8 mouse cellular contexts compared by ENCODE assay signal in genomic region chr15:99473801-99474575, GRCm38 (mm10). TPM values are rescaled to one million over a fixed set of nuclear protein-coding genes. Genes with fewer than 3 reads are reported as not detected.
A peak's percentile ranks its signal among the peaks of the same experiment; 100 is the strongest.
DNase-seq lines count a peak whose midpoint lies in the region; ATAC-seq and TF ChIP-seq lines count a peak whose summit lies in the region.

No protein-coding gene starts in this region.

- H3K36me3 ChIP-seq in intestine, postnatal 0 days (ENCODE audit: control insufficient read depth, insufficient read depth): 0 out of 2 replicates have a peak, but pooled peaks cover 5% of the 10 kb centered on the region
- peaks cover 17% of the 10 kb centered on the region for H3K36me3 ChIP-seq in liver, embryonic 12.5 days
- no peaks in the 10 kb centered on the region for H3K36me3 ChIP-seq in testis, adult 2 months (ENCODE audit: control insufficient read depth, insufficient read depth, low read length)

- no peaks in the 10 kb centered on the region for H3K4me1 ChIP-seq in intestine, postnatal 0 days (replicated peaks; ENCODE audit: control insufficient read depth, insufficient read depth, low read length)
- H3K4me1 ChIP-seq in liver, embryonic 12.5 days: peaks cover 25% of the 10 kb centered on the region
- peaks cover 22% of the 10 kb centered on the region for H3K4me1 ChIP-seq in testis, adult 2 months (ENCODE audit: control insufficient read depth, insufficient read depth, low read length)

- 5% methylated on average over 38 of the region's 38 CpGs for WGBS in intestine, postnatal 0 days
- 2% methylated on average over 38 of the region's 38 CpGs for WGBS in liver, embryonic 12.5 days (ENCODE audit: insufficient replicate concordance)

- H3K27ac ChIP-seq in intestine, postnatal 0 days (ENCODE audit: low read depth, low read length): peak overlapping the region; percentile 54
- peak overlapping the region; percentile 83 for H3K27ac ChIP-seq in liver, embryonic 12.5 days
- peak overlapping the region; percentile 41 for H3K27ac ChIP-seq in testis, adult 2 months (ENCODE audit: control insufficient read depth, insufficient read depth, low read depth, low read length)

- no peak for TF ChIP-seq POLR2A in testis, adult 2 months (IDR thresholded peaks at IDR 0.05; ENCODE audit: control insufficient read depth, low read depth, low read length)

- peak; percentile 40 for DNase-seq in urinary bladder, adult 2 months (ENCODE audit: low spot score)
- DNase-seq in urinary bladder, postnatal 10 days (ENCODE audit: low spot score): no peak
- peak; percentile 82 for DNase-seq in embryo, embryonic 10.5 days (ENCODE audit: low spot score)
- peak; percentile 98 for DNase-seq in heart, adult 11 months

- no peak for TF ChIP-seq CTCF in intestine, postnatal 0 days (IDR thresholded peaks at IDR 0.05; ENCODE audit: low read depth)
- no peak for TF ChIP-seq CTCF in testis, adult 2 months (IDR thresholded peaks at IDR 0.05; ENCODE audit: control insufficient read depth, insufficient read depth, insufficient replicate concordance, low read depth, low read length)

- peak overlapping the region; percentile 81 for H3K4me2 ChIP-seq in intestine, postnatal 0 days (replicated peaks; ENCODE audit: low read depth)
- H3K4me2 ChIP-seq in liver, embryonic 12.5 days: peak overlapping the region; percentile 89

- no peaks in the 10 kb centered on the region for H3K9me3 ChIP-seq in intestine, postnatal 0 days (ENCODE audit: control insufficient read depth)
- no peaks in the 10 kb centered on the region for H3K9me3 ChIP-seq in liver, embryonic 12.5 days (replicated peaks)

- H3K9ac ChIP-seq in intestine, postnatal 0 days (ENCODE audit: low read depth, low read length): peak overlapping the region; percentile 60
- peak overlapping the region; percentile 85 for H3K9ac ChIP-seq in liver, embryonic 12.5 days

- H3K4me3 ChIP-seq in intestine, postnatal 0 days (ENCODE audit: low read depth, low read length): peak overlapping the region; percentile 70
- peak overlapping the region; percentile 81 for H3K4me3 ChIP-seq in liver, embryonic 12.5 days
- H3K4me3 ChIP-seq in testis, adult 2 months (ENCODE audit: control insufficient read depth, low read depth, low read length): peak overlapping the region; percentile 90

- peak; percentile 58 for ATAC-seq in intestine, postnatal 0 days
- peak; percentile 52 for ATAC-seq in liver, embryonic 12.5 days
- peak; percentile 4; the same call in 1 of the 2 replicates for ATAC-seq in monocyte, adult 5-6 weeks (replicated peaks; ENCODE audit: insufficient number of reproducible peaks, low FRiP score, low TSS enrichment, poor library complexity, severe bottlenecking)

- H3K27me3 ChIP-seq in intestine, postnatal 0 days (replicated peaks; ENCODE audit: control insufficient read depth, insufficient read depth, low read length): peaks cover 4% of the 10 kb centered on the region; the same call in 1 of the 2 replicates
- H3K27me3 ChIP-seq in liver, embryonic 12.5 days (replicated peaks): no peaks in the 10 kb centered on the region
- no peaks in the 10 kb centered on the region for H3K27me3 ChIP-seq in testis, adult 2 months (ENCODE audit: control insufficient read depth, insufficient read depth, low read length)

RNA-seq across cellular contexts. Expression of gene Bcdin3d, which starts 0.5 kb away (rescaled TPM):
- 5.7 and 5.9 TPM in 2 replicates for polyA plus RNA-seq in urinary bladder, adult 2 months (2012; rRNA removed)
- 12.6 and 13.2 TPM in 2 replicates for polyA plus RNA-seq in intestine, postnatal 0 days (2015; fragmentation: Nextera tagmentation; extraction: Ambion mirVana)
- polyA plus RNA-seq in liver, embryonic 12.5 days (2016; fragmentation: Nextera tagmentation; extraction: Ambion mirVana): 7.9 TPM in 2 replicates
- 6.8 to 12.5 TPM (median 7.3 TPM) in 3 replicates for total RNA-seq in monocyte, adult 5-6 weeks (2017)
- polyA plus RNA-seq in testis, adult 2 months (2012; rRNA removed): 4.6 and 4.7 TPM in 2 replicates

RNA-seq across cellular contexts. Expression of gene Nckap5l, which starts 16.4 kb away (rescaled TPM):
- polyA plus RNA-seq in urinary bladder, adult 2 months (2012; rRNA removed): 3.3 and 5.0 TPM in 2 replicates
- 1.8 and 2.1 TPM in 2 replicates for polyA plus RNA-seq in intestine, postnatal 0 days (2015; fragmentation: Nextera tagmentation; extraction: Ambion mirVana)
- polyA plus RNA-seq in liver, embryonic 12.5 days (2016; fragmentation: Nextera tagmentation; extraction: Ambion mirVana): 2.3 and 2.6 TPM in 2 replicates
- total RNA-seq in monocyte, adult 5-6 weeks (2017): 1.2 to 3.4 TPM (median 1.2 TPM) in 3 replicates
- polyA plus RNA-seq in testis, adult 2 months (2012; rRNA removed): 3.9 and 4.4 TPM in 2 replicates

RNA-seq across cellular contexts. Expression of gene Faim2, which starts 54.0 kb away (rescaled TPM):
- polyA plus RNA-seq in urinary bladder, adult 2 months (2012; rRNA removed): 0.22 and 0.57 TPM in 2 replicates
- polyA plus RNA-seq in intestine, postnatal 0 days (2015; fragmentation: Nextera tagmentation; extraction: Ambion mirVana): 1.5 and 1.6 TPM in 2 replicates
- 0.08 and 0.23 TPM in 2 replicates for polyA plus RNA-seq in liver, embryonic 12.5 days (2016; fragmentation: Nextera tagmentation; extraction: Ambion mirVana)
- 0.11 TPM in 1 of 3 replicates, not detected in the others for total RNA-seq in monocyte, adult 5-6 weeks (2017)
- polyA plus RNA-seq in testis, adult 2 months (2012; rRNA removed): 0.19 and 0.72 TPM in 2 replicates

Comparison
In these comparisons a context has a peak if more than half of its experiments do, and no peak if none do; other contexts are left out.
1. ATAC-seq: peak in every context shown above with its lines; median percentile 58 in intestine, postnatal 0 days; 52 in liver, embryonic 12.5 days; 4 in monocyte, adult 5-6 weeks.